Mouse (Mus musculus) kidney, postnatal 25 days (tissue): ENCODE measurements around the gene Poln.

ENCODE experiments used
- DNase-seq, 2 experiments: peaks; one replicate each; pipeline ENCODE4 v3.0.0; 2021; ENCODE audit warnings: mixed read lengths in 2 of 2

Gene Poln

GRCm38 (mm10) chr5:33982731-33983259 lies 186.5 kb downstream of the Poln start:
- DNase-seq, result no peak

GRCm38 (mm10) chr5:33976267-33976666 lies 193.0 kb downstream of the Poln start:
- DNase-seq, result no peak

GRCm38 (mm10) chr5:33974736-33975135 lies 194.5 kb downstream of the Poln start:
- no peak for DNase-seq

GRCm38 (mm10) chr5:33959382-33959781 lies 209.9 kb downstream of the Poln start:
- no peak for DNase-seq
